Mouse (Mus musculus) midbrain, embryonic 11.5 days (tissue): ENCODE results near the gene Gm9780. TPM values are rescaled to one million over a fixed set of nuclear protein-coding genes. Genes with fewer than 3 reads are reported as not detected.
"Not testable (repeated sequence)": the region's sequence is repeated elsewhere in the genome, so short reads cannot be mapped to it uniquely, and the experiment has no call there.

Source experiments
- ATAC-seq: fragments of 200-750 bp; cut with Nextera tagmentation; 2 replicates; pipeline ENCODE4 v1.8.0; 2017; ENCODE audit warnings: moderate TSS enrichment, moderate library complexity; ENCODE audit not compliant: low FRiP score
- DNase-seq: peaks from one replicate; pipeline ENCODE4 v3.0.0; 2015; ENCODE audit warnings: low spot score; ENCODE audit errors: missing footprints
- H3K27ac ChIP-seq: fragments of 300-500 bp; sonication (generic); 2 replicates; pipeline ENCODE4 v1.5.1; 2014; ENCODE audit warnings: low read depth, low read length
- H3K27me3 ChIP-seq: fragments of 300-500 bp; sonication (generic); 2 replicates; pipeline ENCODE4 v1.6.1; 2014; ENCODE audit warnings: mild to moderate bottlenecking, low read length, moderate library complexity, mixed read lengths; ENCODE audit not compliant: control insufficient read depth, insufficient read depth
- H3K36me3 ChIP-seq: fragments of 300-500 bp; sonication (generic); 2 replicates; pipeline ENCODE4 v1.6.1; 2014; ENCODE audit warnings: mild to moderate bottlenecking, low read length, moderate library complexity, mixed read lengths; ENCODE audit not compliant: control insufficient read depth, insufficient read depth
- H3K4me1 ChIP-seq: fragments of 300-500 bp; sonication (generic); 2 replicates; pipeline ENCODE4 v1.6.1; 2014; ENCODE audit warnings: low read length; ENCODE audit not compliant: control insufficient read depth, insufficient read depth
- H3K4me2 ChIP-seq: fragments of 300-500 bp; sonication (generic); 2 replicates; pipeline ENCODE4 v1.6.1; 2014; ENCODE audit warnings: mild to moderate bottlenecking, moderate library complexity
- H3K4me3 ChIP-seq: fragments of 300-500 bp; sonication (generic); 2 replicates; pipeline ENCODE4 v1.5.1; 2014; ENCODE audit warnings: low read depth, low read length
- H3K9ac ChIP-seq: fragments of 300-500 bp; sonication (generic); 2 replicates; pipeline ENCODE4 v1.6.1; 2014; ENCODE audit warnings: low read length
- H3K9me3 ChIP-seq: fragments of 300-500 bp; sonication (generic); 2 replicates; pipeline ENCODE4 v1.6.1; 2016; ENCODE audit warnings: low read length; ENCODE audit not compliant: control insufficient read depth
- WGBS: fragments of 180-500 bp; shearing (Covaris S2); extraction: QIAGEN DNeasy Blood & Tissue Kit; methylation state at CpG from one replicate; pipeline ENCODE4 v1.1.7; 2014; 5-methylcytosine and 5-hydroxymethylcytosine counted together
- polyA plus RNA-seq: library from polyadenylated mRNA; unstranded; fragments of >200 nt; fragmentation: Nextera tagmentation; extraction: Ambion mirVana; gene quantifications from 2 replicates; pipeline ENCODE4 v1.2.1, GENCODE M21; 2014

Gene Gm9780
- polyA plus RNA-seq, result 1.1 and 3.7 TPM in 2 replicates

DNA sequence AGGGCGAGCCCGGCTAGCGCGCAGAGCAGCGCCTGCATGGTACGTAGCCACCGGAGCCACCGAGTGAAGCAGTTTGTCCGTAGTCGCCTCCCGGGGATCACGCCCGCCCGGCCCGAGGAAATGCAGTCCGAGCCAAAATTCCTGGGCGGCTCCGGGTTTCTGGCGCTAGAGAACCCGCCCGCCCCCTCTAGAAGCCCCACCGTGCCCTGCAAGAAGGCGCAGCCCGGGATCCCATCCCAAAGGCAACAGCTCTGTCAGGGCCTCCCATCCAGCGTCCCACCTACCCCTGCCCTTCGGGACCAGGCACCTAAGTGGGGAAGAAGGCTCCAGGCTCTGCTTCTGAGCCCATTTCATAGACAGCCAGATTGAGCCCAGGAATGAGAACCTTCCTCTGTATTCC lies at the start of gene Gm9780:
TSS of gene Gm9780 (minus strand) at position 101 of the 400 bp plus-strand sequence.
- H3K4me2 ChIP-seq, DNase-seq, H3K4me1 ChIP-seq, H3K36me3 ChIP-seq, H3K4me3 ChIP-seq, H3K9me3 ChIP-seq, H3K9ac ChIP-seq, ATAC-seq, H3K27ac ChIP-seq, H3K27me3 ChIP-seq: not testable (repeated sequence)
- no CpG with 5 or more reads among the region's 26 CpGs for WGBS

DNA sequence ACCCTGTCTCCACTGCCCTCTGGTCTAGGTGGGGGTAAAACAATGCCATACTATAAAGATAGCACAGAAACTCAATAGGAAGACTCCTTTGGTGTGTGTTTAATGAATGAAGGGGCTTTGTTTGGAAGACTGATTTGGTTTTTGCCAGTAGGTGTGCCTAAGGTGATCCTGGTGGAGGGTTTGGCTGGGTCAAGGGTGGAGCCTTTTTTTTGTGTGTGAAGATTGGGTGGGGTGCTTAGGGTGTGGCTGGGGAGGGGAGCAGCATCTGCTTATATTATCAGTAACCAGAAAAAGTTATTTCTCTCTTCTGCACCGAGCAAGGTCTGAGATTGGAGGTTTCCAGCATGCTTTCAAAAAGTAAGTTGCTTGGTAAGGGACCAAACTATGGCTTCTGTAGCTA lies 39.5 kb upstream of the Gm9780 start, which contains the start of gene Cphx3:
TSS of gene Cphx3 (plus strand) at position 301 of the 400 bp plus-strand sequence.
- not testable (repeated sequence) for H3K36me3 ChIP-seq, H3K9ac ChIP-seq, H3K9me3 ChIP-seq, H3K4me2 ChIP-seq, H3K27ac ChIP-seq, H3K4me3 ChIP-seq, H3K27me3 ChIP-seq, ATAC-seq, H3K4me1 ChIP-seq, DNase-seq
- no CpG with 5 or more reads among the region's 1 CpGs for WGBS

DNA sequence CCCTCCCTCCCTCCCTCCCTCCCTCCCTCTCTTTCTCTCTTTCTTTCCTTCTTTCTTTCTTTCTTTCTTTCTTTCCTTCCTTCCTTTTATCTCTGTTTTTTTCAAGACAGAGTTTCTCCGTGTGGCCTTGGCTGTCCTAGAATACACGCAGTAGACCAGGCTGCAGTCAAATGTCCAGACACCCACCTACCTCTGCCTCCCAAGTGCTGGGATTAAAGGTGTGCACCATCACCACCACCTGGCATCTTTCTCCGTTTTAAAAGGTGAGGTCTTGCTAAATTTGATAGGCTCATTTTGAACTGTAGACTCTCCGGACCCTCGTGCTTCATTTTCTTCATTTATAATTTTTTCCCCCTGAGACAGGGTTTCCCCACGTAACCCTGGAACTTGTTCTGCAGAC lies 38.7 kb upstream of the Gm9780 start, which contains the start of gene Cphx2:
TSS of gene Cphx2 (plus strand) at position 301 of the 400 bp plus-strand sequence.
- H3K4me3 ChIP-seq, H3K27me3 ChIP-seq, DNase-seq, H3K9me3 ChIP-seq, H3K4me2 ChIP-seq, ATAC-seq, H3K9ac ChIP-seq, H3K27ac ChIP-seq, H3K4me1 ChIP-seq, H3K36me3 ChIP-seq: not testable (repeated sequence)
- WGBS, result no CpG with 5 or more reads among the region's 6 CpGs

DNA sequence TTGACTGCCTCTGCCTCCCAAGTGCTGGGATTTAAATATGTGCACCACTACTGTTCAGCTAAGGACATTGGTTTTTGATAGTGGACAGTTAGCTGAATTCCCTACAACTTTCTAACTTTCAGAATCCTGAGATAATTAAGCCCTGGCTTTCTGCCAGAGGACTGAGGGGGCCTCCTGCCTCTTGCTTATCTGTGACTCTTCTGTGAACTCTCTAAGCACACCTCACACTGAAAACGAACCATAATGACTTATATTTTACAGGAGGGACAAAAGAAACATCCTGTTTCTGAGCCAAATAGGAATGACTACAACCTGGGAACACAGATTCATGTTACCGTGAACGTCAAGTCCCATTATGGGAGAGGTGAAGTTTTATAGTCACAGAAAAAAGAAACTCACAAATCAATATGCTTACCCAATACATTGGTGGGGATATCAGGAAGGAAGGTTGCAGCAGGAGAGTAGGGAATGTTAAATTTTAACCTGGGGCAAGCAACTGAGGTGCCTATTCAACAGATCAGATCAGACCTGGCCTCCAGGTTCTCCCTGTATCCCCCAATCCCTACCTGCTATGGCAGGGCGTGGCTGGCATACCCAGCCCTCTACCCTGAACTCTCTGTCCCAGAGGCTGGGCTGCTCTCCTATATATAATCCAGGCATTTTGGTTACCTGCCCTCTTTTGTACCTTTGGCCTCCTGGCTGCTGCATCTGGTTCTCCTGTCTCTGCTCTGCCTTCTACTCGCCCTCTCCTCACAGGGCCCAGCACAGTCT lies 34.3 kb upstream of the Gm9780 start:
- ATAC-seq, DNase-seq, H3K4me2 ChIP-seq, H3K9ac ChIP-seq, H3K9me3 ChIP-seq, H3K4me1 ChIP-seq, H3K27ac ChIP-seq, H3K4me3 ChIP-seq, H3K36me3 ChIP-seq, H3K27me3 ChIP-seq: not testable (repeated sequence)
- no CpG with 5 or more reads among the region's 5 CpGs for WGBS

DNA sequence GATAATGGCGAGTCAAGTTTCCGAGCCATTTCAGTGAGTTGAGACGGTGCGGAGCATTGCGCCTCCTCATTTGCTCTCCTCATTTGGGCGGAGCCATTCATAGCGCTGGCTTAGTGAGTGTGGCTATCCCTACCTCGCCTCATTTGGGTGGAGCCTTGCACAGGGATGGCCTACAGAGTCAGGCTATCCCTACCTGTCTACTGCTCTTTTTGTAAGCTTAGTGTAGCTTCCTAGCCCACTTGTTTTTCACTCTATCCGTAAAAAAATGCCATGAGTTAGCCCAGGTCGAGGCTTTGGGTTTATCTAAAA lies 24.8 kb upstream of the Gm9780 start, which contains the start of gene Tmem254c:
TSS of gene Tmem254c (minus strand) at position 31 of the 309 bp plus-strand sequence.
- not testable (repeated sequence) for H3K27me3 ChIP-seq, H3K9me3 ChIP-seq, DNase-seq, H3K4me3 ChIP-seq, H3K27ac ChIP-seq, H3K9ac ChIP-seq, H3K4me1 ChIP-seq, H3K36me3 ChIP-seq, H3K4me2 ChIP-seq
- WGBS, result no CpG with 5 or more reads among the region's 10 CpGs
- ATAC-seq, result peak; percentile 62

DNA sequence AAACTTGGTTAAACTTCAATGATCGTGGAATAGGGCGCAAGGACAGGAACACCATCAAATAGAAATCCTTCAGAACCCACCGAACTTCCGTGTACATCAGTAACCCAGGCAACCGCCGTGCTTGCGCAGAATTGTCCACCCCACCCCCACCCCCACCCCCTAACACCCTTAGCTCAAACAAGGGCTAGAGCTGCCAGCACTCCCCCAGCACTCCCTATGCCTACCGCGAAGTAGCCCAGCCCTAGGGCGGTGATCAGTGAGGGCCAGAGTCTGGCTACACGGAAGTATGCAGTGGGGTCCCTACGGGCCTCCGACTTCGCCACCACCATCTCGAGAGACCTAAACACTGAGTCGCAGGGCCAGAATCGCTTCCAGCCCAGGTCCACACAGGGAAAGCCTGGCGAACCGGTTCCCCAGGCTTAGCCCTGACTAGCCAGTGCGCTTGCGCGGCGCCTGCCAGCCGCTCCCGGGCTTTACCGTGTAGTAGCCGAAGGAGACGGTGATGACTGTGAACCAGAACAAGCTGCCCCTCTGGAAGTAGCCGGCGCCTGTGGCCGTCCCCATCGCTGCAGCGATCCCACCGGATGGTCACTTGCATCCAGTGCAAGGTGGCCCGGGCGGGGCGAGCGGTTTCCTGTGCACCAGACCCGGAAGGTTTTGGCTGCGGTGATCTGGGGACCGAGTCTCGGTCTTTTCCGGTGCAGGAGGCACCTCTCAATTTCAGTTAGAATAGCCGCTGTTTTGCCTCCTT lies 24.2 kb upstream of the Gm9780 start:
- not testable (repeated sequence) for H3K27ac ChIP-seq, H3K4me2 ChIP-seq, H3K9me3 ChIP-seq, H3K27me3 ChIP-seq, H3K4me1 ChIP-seq, DNase-seq, H3K9ac ChIP-seq, H3K36me3 ChIP-seq, H3K4me3 ChIP-seq
- ATAC-seq, result peak; percentile 75
- no CpG with 5 or more reads among the region's 44 CpGs for WGBS

- H3K9ac ChIP-seq, H3K4me2 ChIP-seq, ATAC-seq, H3K27me3 ChIP-seq, H3K9me3 ChIP-seq, H3K27ac ChIP-seq, H3K4me3 ChIP-seq, H3K4me1 ChIP-seq, DNase-seq, H3K36me3 ChIP-seq: not testable (repeated sequence)
- WGBS, result no CpG with 5 or more reads among the region's 6 CpGs
Observed at GRCm38 (mm10) chr14:26059362-26059761, 16.9 kb upstream of the Gm9780 start.

- H3K36me3 ChIP-seq, H3K27me3 ChIP-seq, H3K4me1 ChIP-seq, DNase-seq, H3K4me3 ChIP-seq, ATAC-seq, H3K27ac ChIP-seq, H3K9me3 ChIP-seq, H3K4me2 ChIP-seq, H3K9ac ChIP-seq: not testable (repeated sequence)
- WGBS, result no CpG with 5 or more reads among the region's 3 CpGs
Observed at GRCm38 (mm10) chr14:26058184-26058583, 15.7 kb upstream of the Gm9780 start.

GRCm38 (mm10) chr14:26048767-26049166 lies 6.3 kb upstream of the Gm9780 start:
- not testable (repeated sequence) for H3K36me3 ChIP-seq, H3K27me3 ChIP-seq, H3K27ac ChIP-seq, H3K4me1 ChIP-seq, DNase-seq, H3K4me3 ChIP-seq, ATAC-seq, H3K9me3 ChIP-seq, H3K4me2 ChIP-seq, H3K9ac ChIP-seq
- WGBS, result no CpG with 5 or more reads among the region's 9 CpGs
